Mouse (Mus musculus) midbrain, embryonic 11.5 days (tissue): Measurements from ENCODE around the gene Cryzl1. TPM values are rescaled to one million over a fixed set of nuclear protein-coding genes. Genes with fewer than 3 reads are reported as not detected.
"Not testable (repeated sequence)": the region's sequence is repeated elsewhere in the genome, so short reads cannot be mapped to it uniquely, and the experiment has no call there.

ENCODE experiments used
- ATAC-seq: fragments of 200-750 bp; cut with Nextera tagmentation; 2 replicates; pipeline ENCODE4 v1.8.0; 2017; ENCODE audit warnings: moderate TSS enrichment, moderate library complexity; ENCODE audit not compliant: low FRiP score
- DNase-seq: peaks from one replicate; pipeline ENCODE4 v3.0.0; 2015; ENCODE audit warnings: low spot score; ENCODE audit errors: missing footprints
- H3K27ac ChIP-seq: fragments of 300-500 bp; sonication (generic); 2 replicates; pipeline ENCODE4 v1.5.1; 2014; ENCODE audit warnings: low read depth, low read length
- H3K27me3 ChIP-seq: fragments of 300-500 bp; sonication (generic); 2 replicates; pipeline ENCODE4 v1.6.1; 2014; ENCODE audit warnings: mild to moderate bottlenecking, low read length, moderate library complexity, mixed read lengths; ENCODE audit not compliant: control insufficient read depth, insufficient read depth
- H3K36me3 ChIP-seq: fragments of 300-500 bp; sonication (generic); 2 replicates; pipeline ENCODE4 v1.6.1; 2014; ENCODE audit warnings: mild to moderate bottlenecking, low read length, moderate library complexity, mixed read lengths; ENCODE audit not compliant: control insufficient read depth, insufficient read depth
- H3K4me1 ChIP-seq: fragments of 300-500 bp; sonication (generic); 2 replicates; pipeline ENCODE4 v1.6.1; 2014; ENCODE audit warnings: low read length; ENCODE audit not compliant: control insufficient read depth, insufficient read depth
- H3K4me2 ChIP-seq: fragments of 300-500 bp; sonication (generic); 2 replicates; pipeline ENCODE4 v1.6.1; 2014; ENCODE audit warnings: mild to moderate bottlenecking, moderate library complexity
- H3K4me3 ChIP-seq: fragments of 300-500 bp; sonication (generic); 2 replicates; pipeline ENCODE4 v1.5.1; 2014; ENCODE audit warnings: low read depth, low read length
- H3K9ac ChIP-seq: fragments of 300-500 bp; sonication (generic); 2 replicates; pipeline ENCODE4 v1.6.1; 2014; ENCODE audit warnings: low read length
- H3K9me3 ChIP-seq: fragments of 300-500 bp; sonication (generic); 2 replicates; pipeline ENCODE4 v1.6.1; 2016; ENCODE audit warnings: low read length; ENCODE audit not compliant: control insufficient read depth
- WGBS: fragments of 180-500 bp; shearing (Covaris S2); extraction: QIAGEN DNeasy Blood & Tissue Kit; methylation state at CpG from one replicate; pipeline ENCODE4 v1.1.7; 2014; 5-methylcytosine and 5-hydroxymethylcytosine counted together
- polyA plus RNA-seq: library from polyadenylated mRNA; unstranded; fragments of >200 nt; fragmentation: Nextera tagmentation; extraction: Ambion mirVana; gene quantifications from 2 replicates; pipeline ENCODE4 v1.2.1, GENCODE M21; 2014

Gene Cryzl1
- polyA plus RNA-seq, 1 experiment from 2014 or later, result 77.0 TPM

DNA sequence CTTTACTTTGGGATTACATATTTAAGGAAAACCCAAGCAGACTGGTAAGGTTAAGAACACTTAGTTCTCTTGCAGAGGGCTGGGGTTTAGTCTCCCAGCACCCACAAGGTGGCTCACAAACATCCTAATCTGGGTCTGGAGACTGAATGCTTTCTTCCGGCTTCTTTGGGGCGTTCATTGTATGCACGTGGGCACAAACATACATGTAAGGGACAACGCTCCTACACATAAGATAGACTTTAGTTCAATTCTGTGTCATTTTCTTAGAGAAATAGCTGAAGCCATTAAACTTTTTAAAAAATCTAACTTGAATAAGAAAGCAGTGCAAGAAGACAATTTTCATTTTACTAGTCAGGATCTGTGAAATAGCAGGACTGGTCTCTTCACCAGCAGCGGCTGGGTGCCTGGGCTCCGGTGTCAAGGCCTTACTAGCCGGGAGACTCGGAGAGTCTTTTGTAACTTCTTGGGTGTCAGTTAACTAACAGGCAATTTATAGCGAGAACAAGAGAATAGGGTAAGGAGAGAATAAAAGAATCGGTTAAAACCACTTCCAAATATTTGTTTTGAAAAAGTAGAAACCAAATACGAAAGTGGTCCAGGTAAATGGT, 82.7 kb downstream of the Cryzl1 start:
- H3K27ac ChIP-seq, result no peak overlapping the region
- peak overlapping the region; percentile 69 for H3K4me3 ChIP-seq
- H3K9me3 ChIP-seq, result no peaks in the 10 kb centered on the region
- peak overlapping the region; percentile 97 for H3K4me2 ChIP-seq
- ATAC-seq, result no peak
- peak; percentile 93 for DNase-seq
- H3K36me3 ChIP-seq, result no peaks in the 10 kb centered on the region
- peak overlapping the region; percentile 89 for H3K9ac ChIP-seq
- H3K4me1 ChIP-seq, result peaks cover 5% of the 10 kb centered on the region; the same call in 1 of the 2 replicates
- 2% methylated on average over 11 of the region's 11 CpGs for WGBS
- H3K27me3 ChIP-seq, result no peaks in the 10 kb centered on the region

DNA sequence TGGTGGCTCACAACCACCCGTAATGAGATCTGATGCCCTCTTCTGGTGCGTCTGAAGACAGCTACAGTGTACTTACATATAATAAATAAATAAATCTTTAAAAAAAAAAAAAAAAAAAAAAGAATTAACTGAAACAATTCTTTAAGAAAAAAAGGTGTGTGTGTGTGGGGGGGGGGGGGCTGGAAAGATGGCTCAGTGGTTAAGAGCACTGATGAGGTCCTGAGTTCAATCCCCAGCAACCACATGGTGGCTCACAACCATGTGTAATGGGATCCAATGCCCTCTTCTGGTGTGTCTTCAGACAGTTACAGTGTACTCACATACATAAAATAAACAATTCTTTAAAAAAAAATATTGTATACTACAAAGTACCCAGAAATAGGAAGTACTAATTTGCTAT, 83.4 kb downstream of the Cryzl1 start:
- not testable (repeated sequence) for H3K4me2 ChIP-seq, H3K4me1 ChIP-seq, H3K9ac ChIP-seq, H3K36me3 ChIP-seq, DNase-seq, H3K9me3 ChIP-seq, H3K27me3 ChIP-seq, ATAC-seq, H3K4me3 ChIP-seq, H3K27ac ChIP-seq
- no CpG with 5 or more reads among the region's 2 CpGs for WGBS

DNA sequence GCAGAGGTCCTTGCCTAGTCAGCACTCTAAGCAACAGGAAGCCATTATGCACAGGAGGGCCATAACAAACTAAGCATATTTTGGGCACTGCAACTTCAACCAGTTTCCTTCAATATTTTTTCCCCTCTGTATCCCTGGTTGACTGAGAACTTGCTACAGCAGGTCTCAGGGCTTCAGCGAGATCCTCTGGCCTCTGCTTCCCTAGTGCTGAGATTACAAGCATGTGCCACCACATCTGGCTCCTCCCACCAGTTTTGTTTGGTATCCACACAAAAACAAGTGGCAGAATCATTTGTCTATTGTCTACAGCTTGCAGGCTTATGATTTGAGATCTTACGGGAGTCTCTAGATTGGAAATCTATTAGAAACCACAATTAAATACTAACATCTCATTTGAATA, 83.9 kb downstream of the Cryzl1 start:
- Histone ChIP-seq H3K4me2 (no peak overlapping the region), H3K27me3 (no peaks in the 10 kb centered on the region)
- 86% methylated on average over 2 of the region's 2 CpGs for WGBS

DNA sequence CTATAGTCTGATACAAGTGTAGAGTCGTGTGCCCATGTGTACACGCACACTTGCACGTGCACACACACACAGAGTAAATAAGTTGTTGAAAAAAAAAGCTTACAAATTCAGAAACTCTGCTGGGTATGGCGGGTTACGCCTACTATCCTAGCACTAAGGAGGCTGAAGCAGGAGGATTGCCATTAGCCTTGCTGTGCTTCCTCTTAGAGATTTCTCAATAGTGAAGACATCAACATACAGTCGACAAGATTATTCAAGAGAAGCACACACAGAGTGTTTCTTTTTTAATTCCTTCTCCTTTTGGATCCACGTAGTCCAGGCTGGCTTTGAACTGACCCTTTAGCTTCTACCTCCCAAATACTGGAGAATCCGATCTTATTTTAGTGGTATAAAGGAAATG, 88.6 kb downstream of the Cryzl1 start:
- H3K9ac ChIP-seq, result no peak overlapping the region
- peaks cover 19% of the 10 kb centered on the region for H3K36me3 ChIP-seq
- no peak for DNase-seq
- no peak overlapping the region for H3K4me2 ChIP-seq
- 95% methylated on average over 8 of the region's 8 CpGs for WGBS
- no peaks in the 10 kb centered on the region for H3K9me3 ChIP-seq
- no peak for ATAC-seq
- H3K4me1 ChIP-seq, result no peaks in the 10 kb centered on the region
- H3K27ac ChIP-seq, result no peak overlapping the region
- H3K4me3 ChIP-seq, result no peak overlapping the region
- no peaks in the 10 kb centered on the region for H3K27me3 ChIP-seq

More for the DNA sequence above, 83.9 kb downstream of the Cryzl1 start:
- H3K9ac ChIP-seq, result no peak overlapping the region
- DNase-seq (no peak), ATAC-seq (no peak)
- H3K9me3 ChIP-seq, result no peaks in the 10 kb centered on the region
- no peak overlapping the region for H3K4me3 ChIP-seq
- H3K36me3 ChIP-seq, result 0 out of 2 replicates have a peak, but pooled peaks cover 1% of the 10 kb centered on the region
- H3K27ac ChIP-seq, result no peak overlapping the region
- peaks cover 5% of the 10 kb centered on the region; the same call in 1 of the 2 replicates for H3K4me1 ChIP-seq

DNA sequence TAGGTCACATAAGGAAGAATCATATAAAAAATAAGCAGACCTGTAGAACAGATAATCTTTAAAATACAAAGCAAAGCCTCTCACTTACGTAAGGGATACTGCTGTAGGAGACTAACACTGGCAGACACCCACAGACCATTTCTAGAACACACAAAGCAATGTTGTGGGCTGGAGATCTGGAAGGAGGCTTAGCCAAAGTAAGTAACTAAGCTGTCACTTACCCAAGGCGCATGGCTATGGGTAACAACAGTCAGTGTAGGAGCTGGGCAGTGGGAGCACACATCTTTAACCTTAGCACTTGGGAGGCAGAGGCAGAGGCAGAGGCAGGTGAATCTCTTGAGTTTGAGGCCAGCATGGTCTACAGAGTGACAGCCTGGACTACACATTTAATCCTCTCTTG, 89.1 kb downstream of the Cryzl1 start:
- H3K9ac ChIP-seq, result no peak overlapping the region
- H3K27me3 ChIP-seq, result no peaks in the 10 kb centered on the region
- no peak overlapping the region for H3K4me2 ChIP-seq
- H3K4me1 ChIP-seq, result no peaks in the 10 kb centered on the region
- no peak overlapping the region for H3K4me3 ChIP-seq
- DNase-seq, result no peak
- H3K9me3 ChIP-seq, result no peaks in the 10 kb centered on the region
- WGBS, result 94% methylated on average over 2 of the region's 2 CpGs
- H3K27ac ChIP-seq, result no peak overlapping the region
- no peak for ATAC-seq
- H3K36me3 ChIP-seq, result peaks cover 19% of the 10 kb centered on the region

Other genes starting within 250 kb of the Cryzl1 start
- 49.9 and 53.8 TPM in 2 replicates for gene Ifnar1, start 243.7 kb downstream of the Cryzl1 start, polyA plus RNA-seq
- 33.1 and 34.8 TPM in 2 replicates for gene Ifngr2, start 181.9 kb downstream of the Cryzl1 start, polyA plus RNA-seq
- 53.2 and 55.7 TPM in 2 replicates for gene Tmem50b, start 131.2 kb downstream of the Cryzl1 start, polyA plus RNA-seq
- 5.8 and 6.0 TPM in 2 replicates for gene Dnajc28, start 109.9 kb downstream of the Cryzl1 start, polyA plus RNA-seq
- 107 and 111 TPM in 2 replicates for gene Gart, start 82.0 kb downstream of the Cryzl1 start, polyA plus RNA-seq
- gene Son, start 81.5 kb downstream of the Cryzl1 start, polyA plus RNA-seq, result 144 and 148 TPM in 2 replicates
- gene Donson, start 40.2 kb downstream of the Cryzl1 start, polyA plus RNA-seq, result 38.0 and 39.2 TPM in 2 replicates
- 54.8 and 57.6 TPM in 2 replicates for gene Itsn1, start 306 bp upstream of the Cryzl1 start, polyA plus RNA-seq